Mouse (Mus musculus) brain, embryonic 14.5 days (tissue): ENCODE measurements around the gene Gpr153. TPM values are rescaled to one million over a fixed set of nuclear protein-coding genes. Genes with fewer than 3 reads are reported as not detected.
A peak's percentile ranks its signal among the peaks of the same experiment; 100 is the strongest.

Source experiments
- DNase-seq: peaks from one replicate; pipeline ENCODE4 v3.0.0-alpha.2; 2011; ENCODE audit warnings: low read depth
- CTCF ChIP-seq: fragments of 200-500 bp; IDR thresholded peaks from 2 replicates; pipeline ENCODE4 v1.5.1; 2012; ENCODE audit warnings: inconsistent platforms, mild to moderate bottlenecking, moderate library complexity, borderline replicate concordance; ENCODE audit not compliant: insufficient read depth, insufficient read length; ENCODE audit errors: extremely low read depth
- POLR2A ChIP-seq: fragments of 200-500 bp; IDR thresholded peaks from 2 replicates; pipeline ENCODE4 v1.6.1; 2012; ENCODE audit warnings: mild to moderate bottlenecking, inconsistent platforms, borderline replicate concordance; ENCODE audit not compliant: poor library complexity, insufficient read depth, insufficient read length, severe bottlenecking; ENCODE audit errors: extremely low read depth
- polyA plus RNA-seq: library from polyadenylated mRNA; depleted of rRNA; stranded (reverse); fragments of >200 nt; gene quantifications from 2 replicates; pipeline ENCODE4 v1.2.3, GENCODE M21; 2012

The Gpr153 gene
- polyA plus RNA-seq, 1 experiment: 44.3 TPM

DNA sequence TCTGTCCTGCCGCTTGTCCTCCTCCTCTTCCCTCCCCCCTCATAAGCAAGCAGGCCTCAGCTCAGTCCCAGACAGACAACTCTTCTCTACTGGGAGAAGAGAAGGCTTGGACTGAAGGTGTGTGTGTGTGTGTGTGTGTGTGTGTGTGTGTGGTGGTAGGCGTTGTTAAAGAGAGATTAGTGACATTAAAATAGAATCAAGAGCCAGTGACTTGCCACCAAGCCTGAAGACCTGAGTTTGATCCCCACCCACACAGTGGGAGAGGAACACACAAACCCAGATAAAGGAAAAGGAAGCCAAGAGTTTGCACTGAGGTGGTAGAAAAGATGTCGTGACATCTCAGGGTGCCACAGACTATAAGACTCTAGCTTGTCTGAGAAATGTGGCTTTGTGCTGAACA lies 26.8 kb upstream of the Gpr153 start:
- TF ChIP-seq CTCF (no peak), POLR2A (no peak)
- no peak for DNase-seq

DNA sequence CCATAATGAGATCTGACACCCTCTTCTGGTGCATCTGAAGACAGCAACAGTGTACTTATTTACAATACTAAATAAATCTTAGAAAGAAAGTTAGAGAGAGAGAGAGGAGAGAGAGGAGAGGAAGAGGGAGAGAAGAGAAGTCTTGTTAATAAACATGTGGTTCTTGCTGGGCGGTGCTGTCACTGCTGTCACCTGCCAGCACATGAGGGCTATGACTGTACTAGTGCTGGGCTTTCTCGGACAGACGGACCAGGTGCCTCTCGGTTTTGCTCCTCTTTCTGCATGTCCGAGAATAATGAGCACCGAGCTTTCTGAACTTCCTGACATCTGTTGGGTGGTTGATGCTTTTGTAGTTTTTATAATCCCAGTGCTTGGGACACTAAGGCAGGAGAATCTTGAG lies 23.4 kb upstream of the Gpr153 start:
- no peak for DNase-seq
- TF ChIP-seq POLR2A: no peak

DNA sequence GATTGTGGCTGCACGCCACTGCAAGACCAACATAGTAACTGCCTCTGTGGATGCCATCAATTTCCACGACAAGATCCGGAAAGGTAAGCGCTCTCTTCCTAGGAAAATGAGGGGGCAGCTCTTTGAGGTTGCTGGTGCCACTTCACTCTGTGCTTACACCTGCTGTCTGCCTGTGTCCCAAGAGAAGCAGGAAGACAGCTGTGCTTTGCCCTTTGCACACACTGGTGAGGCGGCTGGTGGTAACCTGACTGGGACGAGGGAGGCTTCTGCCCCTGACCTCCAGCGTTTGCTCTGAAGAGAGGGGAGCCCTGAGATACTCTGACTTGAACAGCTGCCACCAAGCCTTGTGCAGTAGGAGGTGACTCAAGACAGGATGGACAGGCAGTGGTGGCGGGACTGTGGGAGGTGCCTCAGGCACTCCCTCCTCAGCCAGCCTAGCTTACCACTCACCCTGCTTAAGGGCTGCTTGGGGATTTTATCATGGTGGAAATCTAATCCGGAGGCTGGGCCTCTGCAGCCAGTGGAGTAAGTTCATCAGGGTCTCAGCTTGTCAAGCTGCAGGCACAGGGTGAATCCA lies 20.8 kb upstream of the Gpr153 start:
- DNase-seq: no peak
- no peak for TF ChIP-seq CTCF
- TF ChIP-seq POLR2A: no peak

DNA sequence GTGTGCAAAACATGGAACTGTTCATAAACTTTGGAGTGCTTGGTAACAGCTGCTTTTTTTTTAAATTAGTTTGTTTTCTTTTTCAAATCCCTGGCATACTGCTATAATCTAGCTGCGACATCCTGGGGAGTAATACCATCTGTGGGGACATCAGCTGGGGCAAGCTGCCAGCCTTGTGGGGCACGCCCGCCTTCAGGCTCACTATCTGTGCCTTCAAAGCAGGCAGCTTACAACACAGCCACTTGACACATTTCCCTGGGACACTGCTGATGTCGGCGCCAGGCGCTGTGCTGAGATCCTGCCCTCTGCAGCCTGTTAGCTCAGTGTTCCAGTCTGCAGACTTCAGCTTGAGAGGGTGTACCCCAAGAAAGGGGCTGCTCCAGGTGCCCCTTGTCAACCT lies 17.0 kb upstream of the Gpr153 start:
- TF ChIP-seq POLR2A: no peak
- peak; percentile 83 for DNase-seq

DNA sequence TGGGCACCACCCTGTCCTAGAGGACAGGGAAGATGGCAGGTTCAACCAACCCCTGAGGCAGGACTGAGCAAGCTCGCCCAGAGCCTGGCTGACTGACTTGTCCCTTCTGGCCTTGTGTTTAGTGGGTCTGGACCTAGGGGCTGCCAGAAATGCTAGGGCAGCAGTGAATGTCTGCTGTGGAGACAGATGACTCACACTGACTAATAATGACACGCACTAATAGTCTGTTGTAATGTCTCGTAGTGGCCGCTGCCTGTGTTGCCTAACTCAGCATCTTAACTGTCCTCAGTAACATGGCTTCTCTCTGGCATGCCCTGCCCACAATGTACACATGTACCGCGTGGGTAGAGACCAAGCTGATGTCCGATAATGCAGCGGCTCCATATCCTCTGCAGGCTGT lies 13.6 kb upstream of the Gpr153 start:
- TF ChIP-seq POLR2A (no peak), CTCF (no peak)
- no peak for DNase-seq

DNA sequence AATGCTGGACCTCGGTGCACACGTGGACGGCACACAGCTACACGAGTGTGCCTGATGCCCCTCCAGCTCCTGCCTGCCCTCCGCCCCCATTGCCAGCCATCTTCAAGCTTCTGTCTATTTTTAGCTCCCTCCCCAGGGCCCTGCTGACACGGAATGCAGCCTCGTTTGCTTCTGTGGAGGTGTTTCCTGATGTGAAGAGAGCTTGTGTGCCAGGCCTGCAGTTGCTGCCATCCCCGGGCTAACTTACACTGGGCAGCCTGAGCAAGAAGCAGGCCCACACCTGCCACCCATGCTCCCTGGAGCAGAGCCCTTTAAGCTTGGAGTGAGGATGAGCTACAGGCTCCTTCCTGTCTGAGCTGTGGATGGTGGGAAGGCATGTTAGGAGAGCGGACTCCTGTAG lies 11.8 kb upstream of the Gpr153 start:
- TF ChIP-seq CTCF: no peak
- no peak for DNase-seq

DNA sequence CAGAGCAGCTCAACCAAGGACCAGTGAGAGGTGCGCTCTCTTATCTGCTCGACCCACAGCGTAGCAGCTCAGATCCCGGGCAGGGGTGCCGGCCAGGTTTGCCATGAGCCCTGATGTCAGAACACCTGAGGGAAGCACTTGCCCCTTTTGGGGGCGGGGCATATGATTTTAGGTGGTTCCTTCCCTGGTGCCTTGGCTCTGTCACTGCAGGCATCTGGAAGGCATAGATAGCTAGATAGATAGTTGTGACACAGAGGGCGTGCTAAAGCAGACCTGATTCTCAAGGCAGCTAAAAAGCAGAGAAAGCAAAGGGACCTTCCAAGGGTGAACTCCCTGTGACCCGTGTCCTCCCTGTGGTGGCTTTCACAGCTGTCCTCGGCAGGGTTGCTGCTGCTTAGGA lies 10.9 kb upstream of the Gpr153 start:
- no peak for TF ChIP-seq CTCF
- no peak for DNase-seq

DNA sequence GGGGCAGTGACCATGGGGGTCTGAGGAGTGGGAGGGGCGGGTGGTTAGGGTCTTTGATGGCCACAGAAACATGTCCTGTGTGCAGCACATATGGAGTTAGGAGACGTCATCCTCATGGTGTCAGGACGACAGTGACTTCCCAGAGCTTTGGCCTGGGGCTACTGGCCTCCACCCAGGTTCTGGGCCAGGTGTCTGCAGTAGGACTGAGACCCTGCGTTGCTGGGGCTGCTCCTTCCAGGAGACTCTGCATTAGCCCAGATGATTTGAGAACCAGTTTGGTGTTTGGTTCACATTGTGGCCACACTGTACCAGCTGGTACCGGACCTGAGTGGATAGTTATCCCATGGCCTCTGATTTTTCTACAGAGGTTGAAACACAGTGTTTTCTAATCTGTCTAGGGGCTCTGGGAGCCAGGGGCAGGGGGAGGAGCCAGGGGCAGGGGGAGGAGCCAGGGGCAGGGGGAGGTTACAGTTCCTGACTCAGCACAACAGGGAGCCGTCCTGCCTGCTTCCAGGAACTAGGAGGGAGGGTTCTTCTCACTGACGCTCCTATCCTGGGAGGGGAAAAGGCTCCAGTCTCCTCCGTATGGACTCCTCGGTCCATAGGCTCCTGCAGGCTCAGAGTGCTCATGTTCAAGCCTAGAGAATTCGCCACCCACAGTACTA lies 10.4 kb upstream of the Gpr153 start:
- TF ChIP-seq POLR2A: no peak
- peak; percentile 15 for DNase-seq

DNA sequence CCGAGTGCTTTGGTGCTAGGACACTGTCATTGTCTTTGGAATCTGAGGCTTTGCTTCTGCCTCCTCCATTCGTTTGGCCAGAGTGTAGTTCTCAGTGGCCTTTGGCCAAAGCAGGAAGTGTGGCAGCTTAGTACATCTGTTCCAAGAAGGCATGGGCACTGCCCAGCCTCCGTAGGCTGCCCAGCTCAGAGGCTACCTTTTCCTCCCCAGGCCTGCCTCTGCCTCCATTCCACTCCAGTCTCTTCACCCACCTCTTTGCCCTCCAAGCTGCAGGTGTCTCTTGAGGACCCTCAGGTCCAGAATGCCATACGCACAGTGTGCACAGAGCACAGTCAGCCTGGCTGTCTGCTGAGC lies 9.9 kb upstream of the Gpr153 start:
- no peak for TF ChIP-seq CTCF
- TF ChIP-seq POLR2A: no peak
- no peak for DNase-seq

DNA sequence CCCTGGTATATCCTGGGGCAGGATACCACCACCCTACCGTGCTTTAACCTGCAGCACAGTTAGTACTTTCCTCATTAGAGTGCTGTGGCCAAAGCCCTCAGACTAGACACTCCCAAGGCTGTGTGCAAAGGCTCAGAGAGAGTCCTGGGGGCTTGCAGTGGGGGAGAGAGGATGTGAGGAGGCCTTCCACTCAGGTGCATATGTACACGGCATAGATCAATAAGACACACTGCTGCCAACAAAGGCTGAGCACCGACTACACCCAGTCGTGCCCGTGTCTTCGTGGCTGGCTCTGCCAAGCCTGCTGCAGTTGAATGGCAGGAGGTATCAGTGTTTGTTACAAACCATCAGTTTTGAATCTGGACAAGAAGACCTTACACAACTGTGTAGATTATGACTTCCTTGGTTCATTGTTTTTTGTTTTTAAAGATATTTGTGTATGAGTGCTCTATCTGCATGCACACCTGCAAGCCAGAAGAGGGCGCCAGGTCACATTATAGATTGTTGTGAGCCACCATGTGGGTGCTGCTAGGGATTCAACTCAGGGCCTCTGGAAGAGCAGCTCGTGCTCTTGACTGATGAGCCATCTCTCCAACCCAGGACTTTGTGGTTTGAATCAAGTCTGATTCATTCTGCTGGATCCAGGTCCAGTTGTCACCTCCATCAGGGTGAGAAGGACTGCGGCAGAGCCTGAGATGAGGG lies 9.0 kb upstream of the Gpr153 start:
- peak; percentile 20; the same call in 1 of the 2 replicates for TF ChIP-seq CTCF
- no peak for TF ChIP-seq POLR2A
- no peak for DNase-seq

DNA sequence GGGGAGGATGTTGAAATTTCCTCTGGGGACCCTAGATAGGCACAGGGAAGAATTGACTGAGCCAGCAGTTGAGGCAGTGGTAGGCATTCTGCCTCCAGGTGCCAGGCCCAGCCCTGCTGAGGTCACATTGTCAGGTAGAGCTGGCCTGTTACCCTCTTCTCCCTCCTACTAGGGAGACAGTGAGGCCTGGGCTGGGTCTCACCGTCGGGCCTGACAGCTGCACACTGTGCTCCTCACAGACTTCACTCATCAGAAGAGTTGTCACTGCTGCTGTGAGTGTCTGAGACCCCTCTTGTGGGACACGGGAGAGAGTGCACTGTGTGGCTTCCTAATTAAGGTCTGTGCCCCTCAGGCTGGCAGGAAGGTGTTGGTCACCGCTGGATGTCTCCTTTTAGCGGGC lies 8.2 kb upstream of the Gpr153 start:
- TF ChIP-seq POLR2A (no peak), CTCF (no peak)
- peak; percentile 7 for DNase-seq

DNA sequence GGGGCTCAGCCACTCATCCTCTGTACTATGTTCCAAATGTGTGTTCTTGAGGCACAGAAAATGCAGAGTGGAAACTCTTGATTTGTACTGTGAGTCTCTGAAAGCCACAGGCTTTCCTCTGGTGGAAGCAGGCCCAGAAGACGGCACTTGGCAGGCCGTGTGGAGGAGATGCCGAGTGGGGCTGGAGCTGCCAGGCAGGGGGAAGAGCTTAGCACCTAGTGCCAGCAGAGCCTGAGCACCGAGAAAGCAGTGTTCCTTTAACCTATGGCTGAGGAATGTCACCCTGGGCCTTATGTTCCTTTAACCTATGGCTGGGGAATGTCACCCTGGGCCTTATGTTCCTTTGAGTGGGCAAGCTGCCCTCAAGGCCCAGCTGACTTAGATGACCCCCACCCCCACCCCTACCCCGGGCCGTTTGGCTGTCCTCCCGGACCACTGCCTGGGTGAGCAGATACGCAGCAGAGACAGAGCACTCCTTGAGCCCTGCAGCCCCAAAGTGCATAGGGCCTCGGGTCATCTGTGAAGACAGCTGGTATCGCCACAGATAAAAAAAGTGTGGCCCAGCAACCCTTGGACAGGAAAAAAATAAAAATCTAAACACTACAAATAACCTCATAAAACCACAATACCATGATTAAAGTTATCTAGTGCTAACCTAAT lies 7.7 kb upstream of the Gpr153 start:
- TF ChIP-seq CTCF (no peak), POLR2A (no peak)
- peak; percentile 71 for DNase-seq

DNA sequence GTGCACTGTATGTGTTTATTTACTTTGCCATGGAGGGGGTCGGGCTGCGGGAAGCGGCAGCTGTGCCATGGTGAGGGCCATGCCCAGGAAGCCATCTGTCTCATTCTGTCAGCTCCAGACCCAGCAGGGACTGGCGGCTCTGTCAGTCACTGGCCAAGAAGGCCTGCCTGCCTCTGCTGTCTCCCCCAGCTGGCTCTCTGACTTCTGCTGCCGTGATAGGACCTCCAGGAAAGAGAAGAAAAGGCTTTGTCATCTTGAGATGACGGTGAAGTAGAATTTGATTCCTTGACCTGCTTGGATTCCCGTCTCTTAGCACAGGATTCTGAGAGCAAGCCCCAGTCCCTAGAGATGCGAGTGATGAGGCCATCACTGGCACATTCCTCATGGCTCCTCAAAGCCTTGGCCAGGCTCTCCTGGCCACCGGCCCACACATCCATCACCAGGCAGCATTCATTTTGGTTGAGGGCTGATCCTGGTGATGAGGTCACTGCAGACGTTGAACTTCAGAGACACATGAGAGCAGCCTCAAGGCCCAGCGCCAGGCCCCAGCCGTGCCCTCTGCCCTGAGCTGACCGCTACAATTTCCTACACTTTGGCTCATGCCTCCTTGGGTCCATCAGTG lies 6.2 kb upstream of the Gpr153 start:
- DNase-seq: peak; percentile 77
- TF ChIP-seq CTCF (no peak), POLR2A (no peak)
